Mouse (Mus musculus) hindbrain, embryonic 10.5 days (tissue): ENCODE results near the gene Rxra. TPM values are rescaled to one million over a fixed set of nuclear protein-coding genes. Genes with fewer than 3 reads are reported as not detected.

Experiments
- DNase-seq: peaks from one replicate; pipeline ENCODE4 v3.0.0-alpha.2; 2017; ENCODE audit warnings: low spot score
- H3K27ac ChIP-seq: fragments of 300-500 bp; sonication (generic); 2 replicates; pipeline ENCODE4 v1.5.1; 2016; ENCODE audit warnings: mild to moderate bottlenecking, moderate library complexity
- H3K27me3 ChIP-seq: fragments of 300-500 bp; sonication (generic); 2 replicates; pipeline ENCODE4 v1.6.1; 2016; ENCODE audit warnings: mild to moderate bottlenecking; ENCODE audit not compliant: poor library complexity, insufficient read depth, severe bottlenecking
- H3K36me3 ChIP-seq: fragments of 300-500 bp; sonication (generic); 2 replicates; pipeline ENCODE4 v1.6.1; 2016; ENCODE audit warnings: mild to moderate bottlenecking, moderate library complexity
- H3K4me1 ChIP-seq: fragments of 300-500 bp; sonication (generic); replicated peaks from 2 replicates; pipeline ENCODE4 v1.6.1; 2016; ENCODE audit warnings: mild to moderate bottlenecking
- H3K4me3 ChIP-seq: fragments of 300-500 bp; sonication (generic); 2 replicates; pipeline ENCODE4 v1.5.1; 2016; ENCODE audit warnings: mild to moderate bottlenecking, moderate library complexity
- H3K9me3 ChIP-seq: fragments of 300-500 bp; sonication (generic); 2 replicates; pipeline ENCODE4 v1.6.1; 2016; ENCODE audit warnings: mild to moderate bottlenecking, moderate library complexity
- WGBS: fragments of 180-500 bp; shearing (Covaris S2); methylation state at CpG from one replicate; pipeline ENCODE4 v1.1.7; 2016; 5-methylcytosine and 5-hydroxymethylcytosine counted together
- polyA plus RNA-seq: library from polyadenylated mRNA; unstranded; fragments of >200 nt; fragmentation: Nextera tagmentation; extraction: Ambion mirVana; gene quantifications from 2 replicates; pipeline ENCODE4 v1.2.1, GENCODE M21; 2016

The Rxra gene
- polyA plus RNA-seq, 1 experiment from 2014 or later, result 10.3 TPM

DNA sequence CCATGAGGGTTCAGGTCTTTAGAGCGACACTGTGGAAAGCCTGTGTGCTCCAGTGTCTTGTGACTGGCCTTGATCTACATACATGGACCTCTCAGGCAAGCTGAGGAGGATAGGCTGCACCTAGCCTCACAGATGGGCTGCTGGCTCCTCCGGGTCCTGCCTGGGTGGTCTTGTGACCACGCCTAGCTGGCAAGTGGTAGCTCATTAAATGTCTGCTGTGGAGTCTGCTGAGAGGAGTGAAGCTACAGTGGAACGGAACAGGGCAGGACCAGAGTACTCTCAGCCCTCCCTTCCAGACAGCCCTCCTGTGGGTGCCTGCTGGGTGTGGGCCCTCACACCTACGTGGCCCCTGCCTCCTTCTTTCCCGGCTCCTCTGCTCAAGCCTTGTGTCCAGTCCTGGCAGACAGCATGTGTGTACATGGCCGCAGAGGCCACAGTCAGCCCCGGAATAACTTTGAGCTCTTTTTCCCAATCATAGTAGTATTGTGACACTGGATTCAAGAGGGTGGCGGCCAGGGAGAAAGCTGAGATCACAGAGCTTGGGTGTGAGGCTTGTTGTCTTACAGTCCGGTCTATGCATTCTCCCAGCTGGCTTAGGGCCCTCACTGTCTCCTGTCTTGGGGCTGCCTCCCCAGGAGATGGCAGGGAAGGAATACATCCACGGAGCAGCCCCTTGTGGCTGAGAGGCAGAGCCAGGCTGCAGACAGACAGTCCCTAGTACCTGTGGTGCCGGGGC is 74.3 kb downstream of the Rxra start:
- Histone ChIP-seq H3K27ac (peak overlapping the region; percentile 24), H3K4me1 (peaks cover 29% of the 10 kb centered on the region), H3K36me3 (peaks cover 98% of the 10 kb centered on the region), H3K4me3 (no peak overlapping the region), H3K27me3 (no peaks in the 10 kb centered on the region), H3K9me3 (no peaks in the 10 kb centered on the region)
- WGBS, result 85% methylated on average over 12 of the region's 12 CpGs
- DNase-seq, result no peak

DNA sequence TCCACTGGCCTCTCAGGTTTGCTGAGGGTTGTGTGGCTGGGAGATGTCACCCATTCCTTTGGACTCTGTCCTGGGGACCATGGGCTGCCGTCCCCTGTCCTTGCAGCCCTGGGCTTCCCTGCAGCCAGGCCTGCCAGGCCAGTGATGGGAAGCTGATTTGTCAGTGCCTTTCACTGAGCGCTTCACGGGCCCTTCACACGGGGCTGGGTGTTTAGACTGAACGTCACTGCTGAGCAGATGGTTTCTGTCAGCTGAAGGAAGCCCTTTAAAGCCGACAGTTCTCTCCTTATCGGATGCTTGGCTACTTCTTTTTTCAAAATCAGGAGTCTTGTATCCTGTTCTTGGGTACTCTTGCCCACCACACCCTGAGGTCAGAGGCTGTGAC is 74.9 kb downstream of the Rxra start:
- peak overlapping the region; percentile 36; the same call in 1 of the 2 replicates for H3K27ac ChIP-seq
- peaks cover 23% of the 10 kb centered on the region for H3K4me1 ChIP-seq
- DNase-seq, result no peak
- no peaks in the 10 kb centered on the region for H3K27me3 ChIP-seq
- peaks cover 100% of the 10 kb centered on the region for H3K36me3 ChIP-seq
- 81% methylated on average over 7 of the region's 7 CpGs for WGBS
- H3K4me3 ChIP-seq, result no peak overlapping the region
- no peaks in the 10 kb centered on the region for H3K9me3 ChIP-seq

DNA sequence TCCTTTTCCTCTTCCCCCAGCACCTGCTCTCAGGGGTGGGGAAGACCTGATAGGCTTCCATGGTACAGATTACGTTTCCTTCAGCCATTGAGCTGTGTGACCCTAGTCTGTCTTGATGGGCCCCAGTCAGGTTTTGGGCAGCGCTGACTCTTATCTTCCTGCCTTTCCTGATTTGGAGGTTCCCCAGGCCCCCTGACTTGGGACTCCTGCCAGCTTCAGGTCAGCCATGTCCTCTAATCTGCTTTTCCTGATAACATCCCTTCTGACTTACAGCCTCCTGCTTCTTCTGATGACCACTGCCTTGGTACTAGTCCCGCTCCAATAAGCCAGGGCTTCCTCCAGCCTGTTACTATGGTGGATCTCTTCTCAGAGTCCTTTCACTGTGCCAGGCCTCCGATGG is 75.6 kb downstream of the Rxra start:
- no peaks in the 10 kb centered on the region for H3K27me3 ChIP-seq
- peaks cover 16% of the 10 kb centered on the region for H3K4me1 ChIP-seq
- no peaks in the 10 kb centered on the region for H3K9me3 ChIP-seq
- WGBS, result 91% methylated on average over 4 of the region's 4 CpGs
- H3K4me3 ChIP-seq, result no peak overlapping the region
- no peak overlapping the region for H3K27ac ChIP-seq
- H3K36me3 ChIP-seq, result peaks cover 100% of the 10 kb centered on the region
- DNase-seq, result no peak

DNA sequence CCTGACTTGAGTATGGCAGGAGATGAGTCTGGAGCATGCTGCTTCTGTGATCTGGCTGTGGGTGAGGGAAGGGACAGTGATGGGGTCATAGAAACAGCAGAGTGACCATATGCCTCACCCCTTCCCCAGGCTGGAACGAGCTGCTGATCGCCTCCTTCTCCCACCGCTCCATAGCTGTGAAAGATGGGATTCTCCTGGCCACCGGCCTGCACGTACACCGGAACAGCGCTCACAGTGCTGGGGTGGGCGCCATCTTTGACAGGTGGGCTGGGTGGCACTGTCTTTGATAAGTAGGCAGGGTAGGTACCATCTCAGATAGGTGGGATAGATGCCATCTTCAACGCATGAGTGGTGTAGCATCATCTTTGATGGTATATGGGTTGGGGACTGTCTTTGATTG is 77.9 kb downstream of the Rxra start:
- Histone ChIP-seq H3K27ac (no peak overlapping the region), H3K4me1 (peaks cover 24% of the 10 kb centered on the region), H3K4me3 (no peak overlapping the region), H3K9me3 (no peaks in the 10 kb centered on the region), H3K36me3 (peaks cover 99% of the 10 kb centered on the region), H3K27me3 (no peaks in the 10 kb centered on the region)
- no peak for DNase-seq
- 98% methylated on average over 9 of the region's 9 CpGs for WGBS

DNA sequence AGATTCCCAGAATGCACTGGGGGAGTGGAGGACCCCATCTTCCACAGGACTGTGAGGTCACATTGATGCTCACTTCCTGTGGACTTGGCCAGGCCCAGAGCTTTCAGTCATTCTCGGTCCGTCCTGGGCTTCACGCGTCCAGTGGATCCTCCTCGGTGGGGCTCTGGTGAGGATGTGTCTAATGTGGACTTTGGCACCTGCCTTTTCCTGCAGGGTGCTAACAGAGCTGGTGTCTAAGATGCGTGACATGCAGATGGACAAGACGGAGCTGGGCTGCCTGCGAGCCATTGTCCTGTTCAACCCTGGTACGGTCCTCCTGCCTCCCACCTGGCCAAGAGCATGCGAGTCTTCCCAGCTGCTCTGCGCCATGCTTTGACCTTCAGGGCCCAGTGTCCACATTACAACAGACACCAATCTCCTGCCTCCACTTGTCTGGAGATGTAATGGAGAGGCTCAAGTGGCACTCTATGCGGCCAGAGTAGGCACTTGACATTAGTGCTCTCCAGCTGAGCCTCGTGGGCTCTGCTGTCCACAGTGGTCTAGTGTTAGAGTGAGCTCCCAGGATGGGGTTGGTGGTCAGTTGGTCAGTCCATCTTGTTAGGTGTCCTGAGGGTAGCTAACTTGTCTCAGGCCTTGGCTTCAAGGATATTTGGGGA is 79.9 kb downstream of the Rxra start:
- no peak for DNase-seq
- no peak overlapping the region for H3K27ac ChIP-seq
- H3K4me1 ChIP-seq, result peaks cover 24% of the 10 kb centered on the region
- no peaks in the 10 kb centered on the region for H3K27me3 ChIP-seq
- H3K36me3 ChIP-seq, result peaks cover 99% of the 10 kb centered on the region
- WGBS, result 93% methylated on average over 13 of the region's 13 CpGs
- H3K9me3 ChIP-seq, result no peaks in the 10 kb centered on the region
- H3K4me3 ChIP-seq, result no peak overlapping the region

DNA sequence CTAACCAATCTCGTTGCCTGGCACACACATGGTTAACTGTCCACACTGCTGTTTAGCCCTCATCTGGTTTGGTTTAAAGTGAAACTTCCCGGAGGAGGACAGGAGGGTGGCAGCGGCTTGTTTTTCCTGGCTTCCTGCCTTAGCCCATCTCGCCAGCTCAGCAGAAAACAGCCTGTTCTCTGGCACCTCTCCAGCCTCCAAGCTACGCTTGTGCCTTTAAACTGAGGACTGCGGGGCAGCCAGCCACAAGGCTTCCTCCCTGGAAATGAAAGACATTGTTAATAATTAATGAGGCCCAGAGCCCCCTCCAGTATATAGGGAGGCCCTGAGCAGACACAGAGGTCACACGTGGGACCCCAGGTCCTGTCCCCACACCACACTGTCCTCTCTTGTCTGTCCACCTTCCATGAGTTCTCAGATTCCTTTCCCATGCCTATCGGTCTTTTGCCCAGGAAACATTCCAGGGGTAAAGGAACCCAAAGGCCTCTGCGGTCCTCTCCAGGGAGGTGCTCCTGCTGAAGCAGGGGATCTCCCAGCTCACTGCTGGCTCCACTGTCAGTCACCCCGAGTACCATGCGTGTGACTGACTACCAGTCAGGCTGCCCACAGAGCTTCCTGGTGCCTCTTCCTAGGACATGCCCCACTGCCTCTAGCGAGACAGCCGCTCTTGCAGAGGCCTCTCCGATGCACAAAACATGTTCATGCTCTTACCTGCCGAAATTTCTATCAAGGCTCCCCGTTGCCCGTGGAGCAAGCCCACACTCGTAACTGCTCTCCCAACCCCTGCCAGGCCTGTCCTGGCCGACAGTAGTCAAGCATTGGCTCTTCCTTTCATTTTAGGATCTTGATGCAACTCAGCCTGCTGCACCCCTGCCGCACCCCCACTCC is 82.4 kb downstream of the Rxra start:
- Histone ChIP-seq H3K4me1 (peaks cover 38% of the 10 kb centered on the region), H3K27me3 (no peaks in the 10 kb centered on the region), H3K36me3 (peaks cover 83% of the 10 kb centered on the region), H3K9me3 (no peaks in the 10 kb centered on the region), H3K4me3 (no peak overlapping the region), H3K27ac (peak overlapping the region; percentile 57)
- WGBS, result 58% methylated on average over 20 of the region's 20 CpGs
- DNase-seq, result peak; percentile 52

DNA sequence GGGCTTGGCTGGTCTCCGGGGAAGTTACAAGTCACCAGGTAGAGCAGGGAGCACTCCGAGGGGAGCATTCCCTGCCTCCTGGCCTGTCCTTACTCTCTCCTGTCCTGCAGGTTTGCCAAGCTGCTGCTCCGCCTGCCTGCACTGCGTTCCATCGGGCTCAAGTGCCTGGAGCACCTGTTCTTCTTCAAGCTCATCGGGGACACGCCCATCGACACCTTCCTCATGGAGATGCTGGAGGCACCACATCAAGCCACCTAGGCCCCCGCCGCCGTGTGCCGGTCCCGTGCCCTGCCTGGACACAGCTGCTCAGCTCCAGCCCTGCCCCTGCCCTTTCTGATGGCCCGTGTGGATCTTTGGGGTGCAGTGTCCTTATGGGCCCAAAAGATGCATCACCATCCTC is 83.2 kb downstream of the Rxra start:
- DNase-seq, result no peak
- WGBS, result 96% methylated on average over 14 of the region's 14 CpGs
- no peak overlapping the region for H3K4me3 ChIP-seq
- H3K9me3 ChIP-seq, result no peaks in the 10 kb centered on the region
- peaks cover 75% of the 10 kb centered on the region for H3K36me3 ChIP-seq
- H3K27me3 ChIP-seq, result no peaks in the 10 kb centered on the region
- H3K27ac ChIP-seq, result peak overlapping the region; percentile 57
- peaks cover 46% of the 10 kb centered on the region for H3K4me1 ChIP-seq

DNA sequence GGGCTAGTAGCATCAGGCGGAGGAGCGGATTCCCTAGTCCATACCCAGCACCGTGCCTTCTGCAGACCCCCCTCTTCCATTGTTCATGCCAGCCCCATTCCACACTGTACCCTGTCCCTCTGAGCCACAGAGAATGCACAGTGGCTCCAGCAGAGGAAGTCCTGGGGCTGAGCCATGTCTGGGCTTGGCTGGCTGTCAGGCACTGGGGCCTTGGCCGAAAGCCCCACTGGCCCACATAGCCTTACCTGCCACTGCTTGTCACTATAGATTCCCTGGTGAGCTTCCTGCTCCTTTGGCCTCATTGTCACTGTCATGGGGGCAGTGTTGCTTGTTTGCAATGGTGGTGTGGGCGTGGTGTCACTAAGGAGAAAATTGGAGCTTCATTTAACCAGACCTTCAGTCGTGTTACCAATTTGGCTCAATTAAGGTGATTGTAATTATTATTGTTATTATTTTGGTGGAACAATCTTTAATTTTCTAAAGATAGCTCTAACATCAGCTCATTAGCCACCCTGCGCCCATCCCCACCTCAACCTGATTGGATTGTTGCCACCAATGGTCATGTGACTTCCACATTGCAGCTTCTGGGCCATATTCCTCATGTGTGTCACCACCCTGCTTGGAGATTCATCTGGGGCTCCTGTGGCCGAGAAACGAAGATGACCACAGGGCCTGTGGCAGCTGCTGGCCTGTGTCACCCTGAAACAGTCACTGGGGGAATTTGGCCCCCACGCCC is 85.2 kb downstream of the Rxra start:
- Histone ChIP-seq H3K36me3 (peaks cover 55% of the 10 kb centered on the region), H3K4me3 (no peak overlapping the region), H3K27me3 (no peaks in the 10 kb centered on the region), H3K4me1 (peaks cover 57% of the 10 kb centered on the region), H3K9me3 (no peaks in the 10 kb centered on the region), H3K27ac (no peak overlapping the region)
- no peak for DNase-seq
- 96% methylated on average over 10 of the region's 10 CpGs for WGBS

DNA sequence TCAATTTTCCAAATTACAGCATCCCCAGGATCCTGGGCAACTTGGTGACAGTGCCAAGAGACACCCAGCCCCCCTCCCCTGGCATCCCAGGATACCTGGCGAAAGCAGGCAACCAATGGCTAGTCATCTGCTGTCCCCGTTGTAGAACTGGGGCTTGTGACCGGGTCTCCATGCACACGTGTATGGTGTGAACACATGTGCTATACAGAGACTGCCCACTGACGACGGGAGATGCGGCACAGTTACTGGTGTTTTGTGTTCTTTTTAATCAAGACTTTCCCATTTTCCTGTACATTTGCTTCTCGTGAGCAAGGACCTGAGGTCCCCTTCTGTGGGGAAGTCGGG is 85.7 kb downstream of the Rxra start:
- no peak for DNase-seq
- no peak overlapping the region for H3K4me3 ChIP-seq
- H3K4me1 ChIP-seq, result peaks cover 63% of the 10 kb centered on the region
- H3K36me3 ChIP-seq, result peaks cover 50% of the 10 kb centered on the region
- no peak overlapping the region for H3K27ac ChIP-seq
- 85% methylated on average over 9 of the region's 9 CpGs for WGBS
- no peaks in the 10 kb centered on the region for H3K27me3 ChIP-seq
- no peaks in the 10 kb centered on the region for H3K9me3 ChIP-seq

DNA sequence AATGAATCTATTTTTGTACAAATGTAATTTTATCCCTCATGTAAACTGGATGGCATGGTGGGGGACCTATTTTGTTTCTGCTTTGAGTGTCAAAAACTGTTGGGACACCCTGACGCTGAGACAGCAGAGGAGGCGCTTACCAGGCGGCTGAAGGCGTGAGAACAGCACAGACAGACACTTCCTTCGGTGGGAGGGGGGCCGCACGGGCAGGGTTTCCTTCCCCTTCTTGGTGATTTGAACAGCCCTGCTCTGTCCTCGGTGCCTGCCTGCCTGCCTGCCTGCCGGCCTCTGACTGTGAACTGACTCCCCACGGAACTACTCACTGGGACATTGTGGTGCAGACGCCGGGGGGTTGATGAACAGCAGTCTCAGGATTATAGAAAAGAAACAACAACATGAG is 86.3 kb downstream of the Rxra start:
- no peak overlapping the region for H3K4me3 ChIP-seq
- no peaks in the 10 kb centered on the region for H3K9me3 ChIP-seq
- WGBS, result 50% methylated on average over 12 of the region's 12 CpGs
- H3K36me3 ChIP-seq, result peaks cover 45% of the 10 kb centered on the region
- peak overlapping the region; percentile 72; the same call in 1 of the 2 replicates for H3K27ac ChIP-seq
- DNase-seq, result peak; percentile 24
- H3K27me3 ChIP-seq, result no peaks in the 10 kb centered on the region
- peaks cover 65% of the 10 kb centered on the region for H3K4me1 ChIP-seq

DNA sequence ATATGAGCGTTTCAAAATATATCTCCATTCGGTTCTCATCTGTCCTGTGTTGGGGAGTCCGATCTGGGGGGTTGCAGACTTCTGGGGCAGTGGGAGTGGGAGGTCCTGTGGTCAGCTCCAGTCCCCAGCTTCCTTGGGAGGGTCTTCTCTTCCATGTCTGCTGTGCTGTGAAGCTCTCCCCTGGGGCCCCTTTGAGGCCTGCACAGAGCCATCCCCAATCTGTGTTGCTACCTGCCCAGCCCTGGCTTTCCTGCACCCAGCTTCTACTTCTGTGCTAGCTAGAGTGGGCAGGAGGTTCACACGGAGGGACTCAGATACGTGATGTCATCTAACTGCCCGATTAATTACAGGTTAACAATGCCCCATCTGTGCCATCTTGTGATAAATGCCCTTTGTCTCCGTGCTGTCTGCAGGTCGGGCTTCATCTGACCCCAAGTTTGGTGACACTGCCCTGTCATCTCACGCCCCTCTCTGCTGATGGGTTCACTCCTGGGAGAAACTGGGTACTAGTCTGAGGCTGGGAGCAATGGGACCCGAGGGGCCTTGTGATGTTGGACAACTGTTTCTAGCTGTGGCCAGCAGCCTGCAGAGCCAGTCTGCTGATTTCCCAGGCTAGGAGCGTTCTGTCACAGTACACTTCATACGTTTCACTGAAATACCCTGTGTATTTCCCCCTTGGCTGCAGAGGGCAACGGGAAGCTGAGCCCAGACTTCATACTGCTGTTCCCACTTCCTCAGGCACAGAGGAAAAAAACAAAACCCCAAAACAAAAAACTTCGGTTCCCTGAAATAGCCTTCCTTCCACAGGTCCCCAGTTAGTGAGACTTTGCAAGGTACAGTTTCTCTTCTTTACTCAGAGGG is 86.9 kb downstream of the Rxra start:
- Histone ChIP-seq H3K9me3 (no peaks in the 10 kb centered on the region), H3K27me3 (no peaks in the 10 kb centered on the region), H3K4me3 (no peak overlapping the region), H3K27ac (peak overlapping the region; percentile 72), H3K36me3 (peaks cover 39% of the 10 kb centered on the region), H3K4me1 (peaks cover 61% of the 10 kb centered on the region)
- no peak for DNase-seq
- WGBS, result 71% methylated on average over 14 of the region's 14 CpGs
